In genomic region chr12:104851711-104852508, GRCm38 (mm10) we compare ENCODE assay signal across 8 mouse cellular contexts. TPM values are rescaled to one million over a fixed set of nuclear protein-coding genes. Genes with fewer than 3 reads are reported as not detected.
DNase-seq lines count a peak whose midpoint lies in the region; ATAC-seq and TF ChIP-seq lines count a peak whose summit lies in the region.

No protein-coding gene starts in this region.

- H3K36me3 ChIP-seq in embryonic facial prominence, embryonic 11.5 days (replicated peaks; ENCODE audit: control insufficient read depth, insufficient read depth, low read depth, low read length), result no peaks in the 10 kb centered on the region
- no peaks in the 10 kb centered on the region for H3K36me3 ChIP-seq in heart, embryonic 14.5 days (ENCODE audit: control insufficient read depth, insufficient read depth, low read length)
- no peaks in the 10 kb centered on the region for H3K36me3 ChIP-seq in kidney, embryonic 16.5 days (ENCODE audit: insufficient read depth, low read length)
- H3K36me3 ChIP-seq in lung, embryonic 16.5 days (ENCODE audit: control insufficient read depth, insufficient read depth, low read length), result no peaks in the 10 kb centered on the region

- no peaks in the 10 kb centered on the region for H3K27me3 ChIP-seq in embryonic facial prominence, embryonic 11.5 days (ENCODE audit: control insufficient read depth, insufficient read depth, low read length)
- H3K27me3 ChIP-seq in heart, embryonic 14.5 days (ENCODE audit: control insufficient read depth, insufficient read depth, low read length), result 0 out of 2 replicates have a peak, but pooled peaks cover 1% of the 10 kb centered on the region
- no peaks in the 10 kb centered on the region for H3K27me3 ChIP-seq in kidney, embryonic 16.5 days (ENCODE audit: insufficient read depth, low read length)
- H3K27me3 ChIP-seq in lung, embryonic 16.5 days (ENCODE audit: control insufficient read depth, insufficient read depth, low read depth, low read length), result no peaks in the 10 kb centered on the region

- 30% methylated on average over 16 of the region's 16 CpGs for WGBS in lung, adult 2 months
- WGBS in embryonic facial prominence, embryonic 11.5 days, result 20% methylated on average over 16 of the region's 16 CpGs
- 31% methylated on average over 16 of the region's 16 CpGs for WGBS in heart, embryonic 14.5 days
- WGBS in kidney, embryonic 16.5 days, result 13% methylated on average over 16 of the region's 16 CpGs
- 20% methylated on average over 16 of the region's 16 CpGs for WGBS in lung, embryonic 16.5 days

- peak overlapping the region; percentile 25 for H3K4me2 ChIP-seq in embryonic facial prominence, embryonic 11.5 days (ENCODE audit: low read depth, low read length)
- peak overlapping the region; percentile 36 for H3K4me2 ChIP-seq in heart, embryonic 14.5 days (ENCODE audit: low read length)
- peak overlapping the region; percentile 39 for H3K4me2 ChIP-seq in kidney, embryonic 16.5 days (replicated peaks; ENCODE audit: low read depth, low read length)
- peak overlapping the region; percentile 39 for H3K4me2 ChIP-seq in lung, embryonic 16.5 days (ENCODE audit: low read depth, low read length)

- H3K4me3 ChIP-seq in lung, adult 2 months (replicated peaks; ENCODE audit: extremely low read depth, low read depth, low read length), result no peak overlapping the region
- H3K4me3 ChIP-seq in embryonic facial prominence, embryonic 11.5 days (ENCODE audit: low read depth, low read length), result no peak overlapping the region
- H3K4me3 ChIP-seq in heart, embryonic 14.5 days (ENCODE audit: control insufficient read depth in 1 of 2, insufficient read depth in 1 of 2, low read depth in 1 of 2, low read length in 2 of 2), result no peak overlapping the region
- no peak overlapping the region for H3K4me3 ChIP-seq in kidney, embryonic 16.5 days (ENCODE audit: low read length)
- H3K4me3 ChIP-seq in lung, embryonic 16.5 days (ENCODE audit: low read length), result no peak overlapping the region

- no peak overlapping the region for H3K27ac ChIP-seq in embryonic facial prominence, embryonic 11.5 days (replicated peaks; ENCODE audit: low read depth, low read length)
- H3K27ac ChIP-seq in heart, embryonic 14.5 days (replicated peaks in 1 of 2; ENCODE audit: control insufficient read depth in 1 of 2, insufficient read depth in 1 of 2, low read depth in 2 of 2, low read length in 2 of 2), result no peak overlapping the region
- peak overlapping the region; percentile 54 for H3K27ac ChIP-seq in kidney, embryonic 16.5 days (ENCODE audit: low read length)
- H3K27ac ChIP-seq in lung, embryonic 16.5 days (ENCODE audit: low read length), result no peak overlapping the region

- no peak for TF ChIP-seq CTCF in lung, adult 2 months (IDR thresholded peaks at IDR 0.05; ENCODE audit: insufficient read depth, low read length)

- peak; percentile 50 to 66 for DNase-seq in lung, adult 18-20 months
- DNase-seq in lung, adult 2 months, result no peak
- peak; percentile 83 for DNase-seq in embryonic facial prominence, embryonic 11.5 days (ENCODE audit: low spot score)
- peak; percentile 68 for DNase-seq in skeletal muscle tissue, adult 2 months (ENCODE audit: low read depth, low spot score)
- no peak for DNase-seq in spleen, postnatal 36 days (ENCODE audit: low spot score in 2 of 2)

- no peaks in the 10 kb centered on the region for H3K4me1 ChIP-seq in lung, adult 2 months (ENCODE audit: control insufficient read depth, insufficient read depth, low read length)
- no peaks in the 10 kb centered on the region for H3K4me1 ChIP-seq in embryonic facial prominence, embryonic 11.5 days (ENCODE audit: control insufficient read depth, insufficient read depth, low read length)
- H3K4me1 ChIP-seq in heart, embryonic 14.5 days (ENCODE audit: control insufficient read depth in 2 of 2, insufficient read depth in 2 of 2, low read length in 2 of 2), result peaks cover 0 to 4% of the 10 kb centered on the region in 2 experiments; a peak in 1 of 4 replicates
- H3K4me1 ChIP-seq in kidney, embryonic 16.5 days (ENCODE audit: insufficient read depth, low read length), result peaks cover 30% of the 10 kb centered on the region
- peaks cover 4% of the 10 kb centered on the region; the same call in 1 of the 2 replicates for H3K4me1 ChIP-seq in lung, embryonic 16.5 days (replicated peaks; ENCODE audit: control insufficient read depth, insufficient read depth, low read length)

- H3K9ac ChIP-seq in embryonic facial prominence, embryonic 11.5 days (replicated peaks; ENCODE audit: low read length), result no peak overlapping the region
- H3K9ac ChIP-seq in heart, embryonic 14.5 days (ENCODE audit: low read length), result no peak overlapping the region
- peak overlapping the region; percentile 40 for H3K9ac ChIP-seq in kidney, embryonic 16.5 days (replicated peaks; ENCODE audit: low read length)
- no peak overlapping the region for H3K9ac ChIP-seq in lung, embryonic 16.5 days (ENCODE audit: low read length)

- ATAC-seq in embryonic facial prominence, embryonic 11.5 days (replicated peaks; ENCODE audit: insufficient number of reproducible peaks, low FRiP score, low TSS enrichment, low read depth), result peak; percentile 74
- peak; percentile 59 for ATAC-seq in heart, embryonic 14.5 days (ENCODE audit: insufficient number of reproducible peaks, insufficient read depth, low FRiP score, low read depth)
- peak; percentile 93 for ATAC-seq in kidney, embryonic 16.5 days (ENCODE audit: low FRiP score, low TSS enrichment)
- peak; percentile 95 for ATAC-seq in lung, embryonic 16.5 days (ENCODE audit: low read depth)

- H3K9me3 ChIP-seq in embryonic facial prominence, embryonic 11.5 days (replicated peaks; ENCODE audit: control insufficient read depth, low read length), result no peaks in the 10 kb centered on the region
- no peaks in the 10 kb centered on the region for H3K9me3 ChIP-seq in heart, embryonic 14.5 days (ENCODE audit: control insufficient read depth, low read length)
- H3K9me3 ChIP-seq in kidney, embryonic 16.5 days (ENCODE audit: low read length), result no peaks in the 10 kb centered on the region
- no peaks in the 10 kb centered on the region for H3K9me3 ChIP-seq in lung, embryonic 16.5 days (ENCODE audit: control insufficient read depth, low read length)

- no peak for TF ChIP-seq POLR2A in lung, adult 2 months (IDR thresholded peaks at IDR 0.05; ENCODE audit: borderline replicate concordance, extremely low read depth, low read depth, low read length)

RNA-seq across cellular contexts. Expression of gene Clmn, which starts 13.0 kb away (rescaled TPM):
- 3.4 and 6.1 TPM in 2 replicates for polyA plus RNA-seq in lung, adult 2 months (2012; rRNA removed)
- polyA plus RNA-seq in embryonic facial prominence, embryonic 11.5 days (2014; fragmentation: Nextera tagmentation; extraction: Ambion mirVana), result 3.8 and 4.1 TPM in 2 replicates
- 0.44 and 0.49 TPM in 2 replicates for polyA plus RNA-seq in heart, embryonic 14.5 days (2014; fragmentation: Nextera tagmentation; extraction: Ambion mirVana)
- polyA plus RNA-seq in kidney, embryonic 16.5 days (2015; fragmentation: Nextera tagmentation; extraction: Ambion mirVana), result 5.0 and 5.1 TPM in 2 replicates
- 2.2 and 3.4 TPM in 2 replicates for polyA plus RNA-seq in lung, embryonic 16.5 days (2015; fragmentation: Nextera tagmentation; extraction: Ambion mirVana)

Comparison
In these comparisons a context has a peak if more than half of its experiments do, and no peak if none do; other contexts are left out.
1. DNase-seq: peak in lung, adult 18-20 months (2 of 2), embryonic facial prominence, embryonic 11.5 days (single experiment) and skeletal muscle tissue, adult 2 months (single experiment); none in lung, adult 2 months (single experiment) and spleen, postnatal 36 days (0 of 2).
2. Peak in every context shown above with its lines, with median percentiles within 50 percentile points of each other: ATAC-seq and H3K4me2 ChIP-seq.